Mouse (Mus musculus): ENCODE measurements around the gene Ppig.
"Not testable (repeated sequence)": the region's sequence is repeated elsewhere in the genome, so short reads cannot be mapped to it uniquely, and the experiment has no call there.

The Ppig gene

DNA sequence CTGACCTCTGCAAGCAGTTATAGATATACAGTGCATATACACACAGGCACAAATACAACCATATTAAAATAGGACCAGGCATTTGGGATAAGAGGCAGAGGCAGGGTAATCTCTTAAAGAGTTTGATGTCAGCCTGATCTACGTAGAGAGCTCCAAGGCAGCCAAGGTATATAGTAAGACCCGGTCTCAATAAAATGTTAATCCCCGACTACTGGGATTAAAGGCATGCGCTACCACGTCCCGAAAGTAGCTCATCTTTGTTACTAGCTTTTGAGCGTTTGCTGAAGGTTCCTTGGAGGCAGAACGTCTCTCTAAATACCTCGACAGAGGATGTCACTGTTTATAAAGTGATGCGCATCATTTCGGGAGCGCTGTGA lies at the start of gene Ppig:
Ppig (plus strand) TSS at position 273 of the 377 bp plus-strand sequence.
- no peak for DNase-seq (ENCODE audit: low spot score)

DNA sequence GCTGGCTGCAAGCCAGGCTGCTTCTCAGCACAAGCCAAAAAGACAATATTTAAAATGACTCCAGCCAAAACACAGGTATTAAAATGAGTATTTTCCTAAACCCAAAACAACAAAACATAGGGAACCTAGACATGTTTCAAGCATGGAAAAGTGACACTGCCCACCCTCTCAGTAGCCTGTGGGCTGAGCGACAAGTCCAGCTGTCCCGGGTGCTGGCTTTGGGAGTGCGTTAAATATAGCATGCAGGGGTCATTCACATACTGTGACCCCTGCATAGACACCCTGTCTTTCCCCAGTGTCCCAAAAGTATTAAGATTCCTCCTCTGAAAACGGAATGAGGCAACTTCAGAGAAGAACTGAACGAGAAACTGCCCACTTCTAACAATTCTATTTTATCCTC lies 48.6 kb upstream of the Ppig start:
- no peak for DNase-seq (ENCODE audit: low spot score)

DNA sequence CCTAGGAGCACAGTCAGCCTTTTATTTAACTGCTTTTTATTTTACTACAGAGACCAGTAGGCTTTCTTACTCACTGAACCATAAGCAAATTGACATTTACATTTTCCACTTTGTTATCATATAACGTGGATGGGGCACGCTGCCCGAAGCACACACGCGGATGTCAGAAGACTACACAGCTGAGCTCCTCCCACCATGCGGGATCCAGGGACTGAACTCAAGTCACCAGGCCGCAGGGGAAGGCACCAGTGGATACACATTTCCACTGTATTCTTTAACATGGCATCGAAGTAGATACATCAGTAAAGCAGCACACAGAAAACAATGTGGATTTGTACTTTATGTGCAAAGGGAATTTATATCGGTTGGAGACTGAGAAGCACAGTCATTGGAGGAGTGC lies 47.1 kb upstream of the Ppig start:
- no peak for DNase-seq (ENCODE audit: low spot score)

DNA sequence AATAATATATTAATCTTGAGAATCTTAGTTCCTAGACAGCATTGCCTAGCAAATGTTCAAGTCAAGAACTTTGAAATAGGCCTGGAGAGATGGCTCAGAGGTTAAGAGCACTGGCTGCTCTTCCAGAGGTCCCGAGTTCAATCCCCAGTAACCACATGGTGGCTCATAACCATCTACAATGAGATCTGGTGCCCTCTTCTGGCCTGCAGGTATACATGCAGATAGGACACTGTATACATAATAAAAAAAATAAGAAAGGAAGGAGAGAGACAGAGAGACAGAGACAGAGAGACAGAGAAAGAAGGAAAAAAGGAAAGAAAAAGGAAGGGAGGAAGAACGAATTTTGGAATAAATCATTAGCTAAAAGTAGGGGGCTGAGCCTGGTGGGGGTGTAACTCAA lies 45.6 kb upstream of the Ppig start:
- no peak for DNase-seq (ENCODE audit: low spot score)

DNA sequence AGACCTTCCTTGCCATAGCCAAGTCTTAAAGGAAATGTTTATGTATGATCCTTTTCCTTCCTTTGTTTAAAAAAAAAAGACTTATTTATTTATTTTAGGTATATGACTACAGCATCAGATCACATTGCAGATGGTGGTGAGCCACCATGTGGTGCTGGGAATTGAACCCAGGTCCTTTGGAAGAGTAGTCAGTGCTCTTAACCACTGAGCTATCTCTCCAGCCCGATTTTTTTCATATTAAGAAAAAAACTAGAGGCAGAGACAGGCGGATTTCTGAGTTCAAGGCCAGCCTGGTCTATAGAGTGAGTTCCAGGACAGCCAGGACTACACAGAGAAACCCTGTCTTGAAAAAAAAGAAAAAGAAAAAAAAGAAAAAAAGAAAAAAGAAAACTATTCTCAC lies 45.1 kb upstream of the Ppig start:
- DNase-seq (ENCODE audit: low spot score) = not testable (repeated sequence)

DNA sequence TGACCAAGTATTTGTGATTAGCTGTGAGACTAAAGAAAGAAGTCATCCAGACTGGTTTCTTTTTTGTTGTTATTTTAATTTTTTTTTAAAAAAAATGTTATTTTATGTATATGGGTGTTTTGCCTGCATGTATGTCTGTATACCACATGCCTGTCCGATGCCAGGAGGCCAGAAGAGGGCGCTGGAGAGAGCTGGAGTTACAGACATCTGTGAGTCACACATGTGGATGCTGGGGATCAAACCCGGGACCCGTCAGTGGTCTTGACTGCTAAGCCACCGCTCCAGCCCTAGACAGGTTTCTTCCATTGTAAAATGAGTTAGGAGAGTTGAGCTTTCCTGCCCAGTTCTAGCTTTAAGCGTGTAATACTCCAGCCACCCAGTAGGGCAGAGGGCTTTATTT lies 42.4 kb upstream of the Ppig start:
- DNase-seq (ENCODE audit: low spot score) = no peak

DNA sequence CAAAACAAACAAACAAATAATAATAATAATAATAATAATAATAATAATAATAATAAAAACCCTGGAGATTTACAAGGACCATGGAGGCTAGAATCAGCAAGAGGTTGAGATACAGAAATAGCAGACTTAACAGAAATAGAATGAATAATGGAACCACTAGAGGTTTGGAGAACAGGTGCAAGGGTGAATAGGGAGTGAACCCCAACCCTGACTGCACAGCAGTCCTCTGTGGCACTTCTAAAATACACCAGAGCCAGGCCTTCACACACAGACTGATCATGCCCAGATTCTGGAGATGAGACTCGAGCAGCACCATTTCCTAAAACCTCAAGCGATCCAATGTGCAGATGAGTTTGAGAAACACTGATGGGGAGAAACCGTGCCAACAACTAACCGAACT lies 40.4 kb upstream of the Ppig start:
- no peak for DNase-seq (ENCODE audit: low spot score)

DNA sequence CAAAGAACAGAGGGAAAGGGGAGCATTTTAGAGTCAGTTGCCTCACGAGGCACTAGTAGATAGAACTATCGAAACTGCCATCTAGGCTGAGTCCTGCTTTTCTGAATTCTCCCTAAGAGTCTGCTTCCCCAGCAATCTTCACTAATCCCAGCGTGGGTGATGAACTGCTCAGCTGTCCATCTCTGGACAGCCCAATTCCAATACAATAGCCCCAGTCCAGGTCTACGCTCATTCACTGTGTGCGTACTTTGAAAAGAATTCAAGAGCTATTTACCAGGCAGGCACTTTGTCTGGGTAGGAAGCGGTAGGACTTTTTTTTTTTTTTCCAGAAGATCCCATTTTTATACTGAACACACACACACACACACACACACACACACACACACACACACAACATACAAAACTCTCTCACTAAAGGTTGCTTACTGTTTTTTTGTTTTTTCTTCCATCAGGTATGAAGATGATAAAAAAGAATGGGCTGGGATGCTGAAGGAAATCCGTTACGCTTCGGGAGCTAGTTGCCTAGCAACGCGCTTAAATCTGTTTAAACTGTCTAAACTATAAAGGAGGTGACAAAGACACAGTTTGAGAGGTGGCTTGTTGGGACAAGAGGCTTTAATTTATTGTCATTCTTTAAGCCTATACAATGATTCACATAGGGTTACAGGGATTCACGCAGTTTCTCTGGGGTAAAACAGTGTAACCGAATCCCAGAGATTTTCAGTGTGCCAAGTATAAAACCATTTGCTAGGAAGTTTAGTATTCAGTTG lies 39.1 kb upstream of the Ppig start:
- DNase-seq (ENCODE audit: low spot score) = peak; percentile 76

DNA sequence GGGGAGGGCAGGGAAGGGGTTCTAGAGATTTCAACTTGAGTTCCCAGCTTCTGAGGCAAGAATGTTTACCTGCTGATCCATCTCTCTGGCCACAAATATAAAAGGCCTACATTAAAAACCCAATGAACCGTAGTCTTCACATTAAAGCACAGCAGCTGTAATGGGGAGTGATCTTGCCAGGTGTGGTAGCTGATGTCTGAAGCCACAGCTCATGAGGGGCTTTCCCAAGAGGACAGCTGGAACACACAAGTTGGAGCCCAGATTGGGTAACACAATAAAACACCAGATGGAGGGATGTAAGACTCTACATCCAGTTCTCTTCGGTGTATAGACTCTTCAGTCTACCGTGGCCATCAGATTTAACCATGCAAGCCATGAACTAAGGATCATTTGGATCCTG lies 37.9 kb upstream of the Ppig start:
- no peak for DNase-seq (ENCODE audit: low spot score)

DNA sequence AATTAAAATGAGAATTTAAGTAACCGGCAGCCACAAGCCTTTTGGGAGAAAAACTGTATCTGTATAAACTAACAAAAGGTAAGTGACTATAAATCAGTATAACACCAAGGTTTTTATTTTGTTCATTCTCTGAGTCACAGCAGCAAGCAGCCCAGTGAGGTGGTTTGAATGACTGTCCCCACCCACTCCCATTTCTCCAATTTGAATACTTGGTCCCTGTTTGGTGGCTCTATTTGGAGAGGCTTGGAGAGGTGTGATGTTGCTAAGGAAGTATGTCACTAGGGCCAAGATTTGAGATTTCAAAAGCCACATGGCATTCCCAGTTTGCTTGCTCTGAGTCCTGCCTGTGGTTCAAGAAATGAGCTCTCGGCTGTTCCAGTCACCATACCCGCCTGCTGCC lies 32.1 kb upstream of the Ppig start:
- no peak for DNase-seq (ENCODE audit: low spot score)

DNA sequence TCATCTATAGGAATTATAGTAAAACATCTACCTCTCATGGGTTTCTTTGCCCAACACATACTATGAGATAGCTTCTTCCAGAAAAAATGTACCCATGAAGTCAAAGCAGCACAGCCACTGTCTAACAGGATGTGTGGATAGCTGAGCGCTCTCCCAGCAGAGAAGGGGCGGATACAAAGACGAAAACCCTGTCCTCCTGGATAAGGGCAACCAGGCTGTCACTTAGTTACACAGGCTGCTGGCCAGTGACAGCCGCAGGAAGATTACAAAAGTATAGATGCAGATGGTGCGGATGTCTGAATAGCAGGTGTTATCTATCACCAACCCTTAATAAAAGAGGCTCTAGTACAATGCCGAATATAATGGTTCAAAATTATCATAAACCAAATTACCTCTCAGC lies 31.5 kb upstream of the Ppig start:
- no peak for DNase-seq (ENCODE audit: low spot score)

DNA sequence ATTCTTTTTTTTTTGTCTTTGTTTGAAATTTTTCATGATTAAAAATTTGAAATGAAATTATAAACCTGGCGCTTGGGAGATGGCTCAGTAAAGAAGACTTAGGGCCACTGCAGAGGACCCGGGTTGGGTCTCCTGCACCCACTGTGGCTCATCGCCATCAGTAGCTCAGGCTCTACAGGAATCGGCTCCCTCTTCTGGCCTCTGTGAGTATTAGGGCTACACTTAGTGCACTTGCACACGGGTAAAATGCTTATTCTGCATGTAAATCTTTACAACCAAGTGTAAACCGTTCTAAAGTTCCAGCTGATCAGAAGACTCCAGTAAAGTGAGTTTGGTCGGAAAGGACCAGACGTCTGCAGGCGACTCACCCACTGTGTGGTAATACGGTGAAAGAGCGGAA lies 28.8 kb upstream of the Ppig start:
- no peak for DNase-seq (ENCODE audit: low spot score)

DNA sequence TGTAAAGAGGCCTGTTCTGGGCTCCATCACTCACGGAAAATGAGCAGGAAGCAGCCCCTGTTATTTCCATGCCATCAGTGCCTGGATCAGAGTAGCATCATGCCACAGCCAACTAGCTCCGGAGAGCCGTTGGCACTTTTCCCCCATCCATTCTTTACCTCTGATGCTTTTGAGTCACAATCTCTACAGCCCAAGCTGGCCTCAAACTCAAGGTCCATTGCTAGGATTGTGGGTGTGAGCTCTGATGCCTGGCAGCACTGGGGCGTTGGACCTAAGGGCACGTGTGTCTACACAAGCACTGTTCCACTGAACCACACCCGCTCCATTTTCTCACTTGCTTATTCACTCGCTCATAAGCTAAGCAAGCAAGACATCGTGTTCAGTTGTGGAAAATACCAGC lies 21.9 kb upstream of the Ppig start:
- DNase-seq (ENCODE audit: low spot score) = no peak

DNA sequence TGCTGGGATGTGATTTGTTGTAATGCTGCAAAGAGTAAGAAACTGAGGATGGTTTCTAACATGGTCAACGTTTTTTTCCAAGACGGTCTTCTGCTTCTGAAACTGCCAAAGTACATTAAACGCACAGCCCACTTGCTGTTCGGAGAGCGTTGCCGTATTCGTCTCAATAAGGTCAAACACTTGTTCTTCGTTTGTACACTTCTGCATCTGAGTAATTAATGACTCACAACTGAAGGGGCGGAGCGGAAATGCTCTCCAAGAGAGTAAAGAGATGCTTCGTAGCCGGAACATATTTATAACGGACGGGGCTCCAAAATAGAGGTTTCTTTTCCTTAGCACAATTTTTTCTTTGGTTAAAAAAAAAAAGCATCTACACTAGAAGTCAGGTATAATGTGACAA lies 10.2 kb upstream of the Ppig start:
- DNase-seq (ENCODE audit: low spot score) = no peak

DNA sequence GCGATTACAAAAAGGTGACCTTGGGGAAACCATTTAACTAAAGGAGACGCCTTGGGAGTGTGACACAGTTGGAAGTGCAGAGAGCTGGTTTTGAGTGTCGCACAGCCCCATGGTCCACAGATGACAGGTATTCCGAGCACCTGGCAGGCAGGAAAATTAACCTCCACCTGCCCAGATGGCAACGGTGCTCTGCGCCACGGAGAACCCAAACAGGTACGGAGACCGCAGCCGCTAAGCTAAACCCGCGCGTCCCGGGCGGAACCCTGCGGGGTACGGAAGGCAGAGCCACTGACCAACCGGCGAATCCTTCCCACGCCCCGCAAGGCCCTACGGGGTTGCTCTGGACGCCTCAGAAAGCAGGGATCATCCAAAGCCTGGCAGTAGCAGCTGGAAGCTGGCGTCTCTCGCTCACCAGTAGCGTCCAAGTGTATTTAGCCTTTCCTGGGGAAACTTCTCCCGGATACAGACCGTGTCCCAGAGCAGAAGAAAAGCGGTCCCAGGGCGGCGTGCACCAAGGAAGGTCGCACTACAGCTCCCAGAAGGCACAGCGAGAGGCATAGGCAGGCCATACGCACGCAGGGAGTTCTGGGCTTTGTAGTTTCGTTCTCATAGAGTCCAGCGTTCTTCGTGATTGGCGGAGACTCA lies 9.2 kb upstream of the Ppig start, which contains the start of gene Fastkd1:
Fastkd1 (minus strand) TSS at position 536 of the 645 bp plus-strand sequence.
- DNase-seq (ENCODE audit: low spot score) = peak; percentile 98

DNA sequence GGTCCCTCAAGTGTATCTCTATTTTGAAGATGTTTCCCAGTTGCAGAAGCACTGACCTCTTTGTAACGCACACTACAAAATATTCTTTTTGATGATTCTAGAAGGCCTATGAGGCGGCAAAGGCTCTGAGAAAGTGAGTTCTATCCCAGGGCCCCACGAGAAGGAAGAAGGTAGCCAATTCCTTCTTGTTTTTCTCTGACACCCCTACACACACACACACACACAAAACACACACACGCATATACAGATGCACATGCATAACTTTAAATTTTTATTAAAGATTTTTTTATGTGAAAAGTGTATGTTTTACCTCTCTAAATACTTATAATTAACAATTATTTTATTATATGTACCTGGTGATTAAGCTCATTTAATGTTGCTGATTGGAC lies 8.7 kb upstream of the Ppig start:
- DNase-seq (ENCODE audit: low spot score) = no peak

DNA sequence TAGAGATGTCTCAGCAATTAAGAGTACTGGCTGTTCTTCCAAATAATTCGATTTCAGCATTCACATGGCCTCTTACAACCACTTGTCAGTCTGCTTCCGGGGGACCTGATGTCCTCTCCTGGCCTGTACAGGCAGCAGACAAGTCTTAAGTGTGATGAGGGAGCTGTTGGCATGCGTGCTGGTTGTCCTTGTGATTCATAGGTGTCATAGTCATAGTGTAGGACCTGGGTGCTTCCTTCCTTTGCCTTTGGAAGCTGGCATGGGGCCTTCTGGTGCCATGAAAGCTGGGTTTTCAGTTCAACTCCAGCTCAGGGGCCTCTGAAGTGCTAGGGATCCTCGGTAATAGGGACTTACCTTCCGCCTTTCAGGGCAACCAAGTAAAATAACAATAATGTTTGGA lies 8.2 kb upstream of the Ppig start:
- no peak for DNase-seq (ENCODE audit: low spot score)

DNA sequence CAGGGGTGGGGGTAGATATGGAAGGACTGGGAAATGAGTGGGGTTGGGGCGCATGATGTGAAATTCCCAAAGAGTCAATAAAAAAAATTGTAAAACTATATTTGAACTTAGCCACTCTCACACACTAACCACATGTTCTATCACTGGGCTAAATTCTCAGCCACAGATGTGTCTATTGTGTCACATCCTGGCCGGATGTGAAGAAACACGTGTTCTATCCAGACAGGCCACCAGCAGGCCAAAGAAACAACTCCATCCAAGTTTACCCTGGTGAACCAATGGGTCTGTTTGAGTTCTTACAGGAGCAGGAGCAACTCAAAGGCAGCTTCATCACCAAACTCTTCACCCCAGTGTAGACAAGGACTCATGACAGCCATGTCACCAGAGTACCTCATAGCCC lies 5.9 kb upstream of the Ppig start:
- no peak for DNase-seq (ENCODE audit: low spot score)

DNA sequence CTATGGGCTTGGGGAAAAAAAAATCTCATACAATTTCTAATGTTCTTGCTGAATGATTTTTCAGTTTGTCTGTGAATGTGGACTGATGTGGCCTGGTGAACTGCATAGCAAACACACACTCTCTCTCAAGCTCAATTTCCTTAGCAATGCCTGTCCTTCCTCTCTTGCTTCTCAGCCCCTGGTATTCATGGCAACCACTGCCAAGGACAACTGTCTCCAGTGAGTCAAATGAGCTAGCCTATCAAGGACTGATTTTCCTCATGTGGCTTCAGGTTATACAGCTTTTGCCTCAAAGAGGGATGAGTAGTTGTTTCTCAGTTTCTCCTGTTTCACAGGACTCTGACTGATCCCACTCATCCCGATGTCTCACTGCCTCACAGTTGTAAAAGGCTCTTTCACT lies 3.2 kb upstream of the Ppig start:
- DNase-seq (ENCODE audit: low spot score) = no peak

DNA sequence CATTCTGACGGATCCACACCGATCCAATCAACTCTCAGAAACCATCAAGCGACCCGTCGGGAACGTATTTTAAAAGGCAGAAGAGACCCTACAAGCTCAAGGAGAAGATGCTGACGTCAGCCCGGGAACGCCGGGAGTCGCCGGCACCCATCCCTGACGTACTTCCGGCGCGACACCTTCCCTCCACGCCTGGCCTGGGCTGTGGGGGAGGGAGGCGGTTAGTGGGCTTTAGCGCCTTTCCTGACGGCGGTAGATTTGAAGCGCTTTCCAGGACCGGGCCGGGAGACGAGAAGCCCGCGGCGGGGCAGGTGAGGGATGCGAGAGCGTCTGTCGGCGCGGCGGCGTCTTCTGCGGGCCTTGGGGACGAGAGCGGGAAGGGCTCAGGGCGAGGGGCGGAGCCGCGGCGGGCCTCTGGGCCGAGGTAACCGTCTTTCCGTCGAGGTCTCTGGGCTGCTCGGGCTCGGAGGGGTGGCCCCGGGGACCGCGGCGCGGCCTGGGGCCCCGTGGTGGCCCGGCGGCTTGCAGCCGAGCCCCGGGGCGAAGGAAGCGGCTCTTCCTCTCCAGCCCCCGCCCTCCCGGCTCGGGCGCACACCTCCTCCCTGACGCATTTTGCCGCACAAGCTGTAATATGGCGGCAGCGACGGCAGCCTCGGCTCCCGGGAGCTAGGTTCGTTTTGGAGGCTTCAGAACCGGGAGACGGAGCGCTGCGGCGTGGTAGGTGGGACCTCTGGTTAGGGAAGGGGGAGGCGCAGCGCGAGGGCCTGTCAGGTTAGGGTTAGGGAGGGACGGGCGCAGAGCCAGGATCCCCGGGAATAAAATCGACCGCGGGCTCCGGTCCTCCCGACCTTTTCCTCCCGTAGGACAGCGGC lies 539 bp downstream of the Ppig start:
- peak; percentile 99 for DNase-seq (ENCODE audit: low spot score)

DNA sequence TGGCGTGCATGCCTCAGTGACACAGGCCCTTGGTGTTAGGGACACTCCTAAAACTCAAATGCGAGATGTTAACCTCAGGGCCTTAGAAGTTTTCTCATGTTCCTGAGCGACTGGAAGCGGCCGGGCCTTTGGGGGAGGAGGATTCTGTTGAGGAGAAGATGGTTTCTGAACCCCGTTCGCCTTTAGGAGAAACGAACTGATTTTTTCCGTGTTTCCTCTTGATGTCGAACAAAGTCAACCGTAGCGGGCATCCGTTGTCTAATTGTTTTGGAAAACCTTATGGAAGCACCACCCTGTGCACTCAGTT lies 1.1 kb downstream of the Ppig start:
- no peak for DNase-seq (ENCODE audit: low spot score)

DNA sequence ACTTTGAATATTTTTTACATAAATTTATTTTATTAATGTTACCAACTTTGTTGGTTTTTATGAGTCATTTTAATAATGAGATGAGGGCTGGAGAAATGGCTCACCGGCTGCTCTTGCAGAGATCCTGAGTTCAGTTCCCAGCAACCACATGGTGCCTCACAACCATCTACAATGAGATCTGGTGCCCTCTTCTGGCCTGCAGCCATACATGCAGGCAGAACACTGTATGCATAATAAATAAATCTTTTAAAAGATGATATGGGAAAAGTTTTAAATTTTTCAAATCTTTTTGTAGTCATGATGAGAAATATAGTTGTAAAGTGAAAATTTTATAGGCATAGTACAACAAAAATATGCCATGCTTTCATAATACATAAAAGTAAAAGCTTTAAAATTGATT lies 22.7 kb downstream of the Ppig start:
- no peak for DNase-seq (ENCODE audit: low spot score)

DNA sequence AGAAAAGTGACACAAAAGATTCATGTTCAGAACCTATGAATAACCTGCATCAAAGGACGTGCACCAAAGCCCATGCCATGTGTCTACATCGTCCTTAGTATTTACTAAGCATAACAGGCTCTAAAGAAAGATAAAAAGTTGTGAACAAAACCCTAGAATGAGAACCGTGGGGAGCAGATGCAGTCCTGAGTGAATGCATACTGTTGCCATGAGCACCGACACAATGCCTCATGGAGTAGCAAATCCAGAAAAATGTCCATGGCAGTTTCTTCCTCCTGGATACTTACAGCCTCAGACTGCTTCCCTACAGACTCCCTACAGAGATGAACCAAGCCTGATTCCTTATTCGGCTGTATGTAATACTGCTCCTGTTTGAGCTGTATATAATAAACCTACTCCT lies 38.6 kb downstream of the Ppig start:
- DNase-seq (ENCODE audit: low spot score) = peak; percentile 39
